Mouse (Mus musculus): Measurements from ENCODE around the gene Rnf208. TPM values are rescaled to one million over a fixed set of nuclear protein-coding genes. Genes with fewer than 3 reads are reported as not detected.
A peak's percentile ranks its signal among the peaks of the same experiment; 100 is the strongest.

Gene Rnf208
- polyA plus RNA-seq, 2 experiments = 13.0 to 14.8 TPM

GRCm38 (mm10) chr2:25196172-25196954 is 45.7 kb upstream of the Rnf208 start, which contains the start of gene Tor4a:
TSS of gene Tor4a (minus strand) at chr2:25196886.
- Histone ChIP-seq H3K4me3 (replicated peaks; ENCODE audit: low read length) (peak within 1 kb of the TSS; percentile 27), H3K4me1 (ENCODE audit: control insufficient read depth, insufficient read depth, low read length) (0 out of 2 replicates have a peak, but pooled peaks cover 11% of the 10 kb centered on the region), H3K9me3 (ENCODE audit: control insufficient read depth, low read length) (no peaks in the 10 kb centered on the region), H3K9ac (ENCODE audit: low read depth, low read length, severe bottlenecking) (no peak within 1 kb of the TSS), H3K4me2 (replicated peaks; ENCODE audit: low read depth, low read length, severe bottlenecking) (peak within 1 kb of the TSS; percentile 40), H3K27ac (replicated peaks; ENCODE audit: low read depth, low read length) (no peak within 1 kb of the TSS), H3K36me3 (ENCODE audit: control insufficient read depth, insufficient read depth, low read length) (peaks cover 27% of the 10 kb centered on the region), H3K27me3 (ENCODE audit: control insufficient read depth, insufficient read depth, low read length) (peaks cover 21% of the 10 kb centered on the region)
- ATAC-seq (ENCODE audit: low FRiP score, low read depth) = peak; percentile 49; the same call in 1 of the 2 replicates
- DNase-seq (ENCODE audit: low spot score) = peak; percentile 58
- 9% methylated on average over 8 of the region's 8 CpGs for WGBS
- no peak for TF ChIP-seq POLR2A (IDR thresholded peaks at IDR 0.05; ENCODE audit: borderline replicate concordance, extremely low read depth, insufficient read depth, insufficient read length)

- H3K4me3 ChIP-seq (replicated peaks; ENCODE audit: low read length) = no peak overlapping the region
- H3K4me2 ChIP-seq (replicated peaks; ENCODE audit: low read depth, low read length, severe bottlenecking) = no peak overlapping the region
Measured at GRCm38 (mm10) chr2:25197191-25197590, 44.9 kb upstream of the Rnf208 start.

GRCm38 (mm10) chr2:25197946-25198345 is 44.1 kb upstream of the Rnf208 start:
- H3K4me1 ChIP-seq (ENCODE audit: control insufficient read depth, insufficient read depth, low read length) = 0 out of 2 replicates have a peak, but pooled peaks cover 11% of the 10 kb centered on the region
- H3K4me2 ChIP-seq (replicated peaks; ENCODE audit: low read depth, low read length, severe bottlenecking) = no peak overlapping the region
- peaks cover 41% of the 10 kb centered on the region for H3K36me3 ChIP-seq (ENCODE audit: control insufficient read depth, insufficient read depth, low read length)
- TF ChIP-seq POLR2A (IDR thresholded peaks at IDR 0.05; ENCODE audit: borderline replicate concordance, extremely low read depth, insufficient read depth, insufficient read length) = no peak
- DNase-seq (ENCODE audit: low spot score) = no peak
- peaks cover 21% of the 10 kb centered on the region for H3K27me3 ChIP-seq (ENCODE audit: control insufficient read depth, insufficient read depth, low read length)
- H3K9me3 ChIP-seq (ENCODE audit: control insufficient read depth, low read length) = no peaks in the 10 kb centered on the region
- no peak overlapping the region for H3K27ac ChIP-seq (replicated peaks; ENCODE audit: low read depth, low read length)
- no peak overlapping the region for H3K4me3 ChIP-seq (replicated peaks; ENCODE audit: low read length)
- ATAC-seq (ENCODE audit: low FRiP score, low read depth) = no peak
- H3K9ac ChIP-seq (ENCODE audit: low read depth, low read length, severe bottlenecking) = no peak overlapping the region

More at GRCm38 (mm10) chr2:25197191-25197590, 44.9 kb upstream of the Rnf208 start:
- 31% methylated on average over 2 of the region's 2 CpGs for WGBS
- ATAC-seq (ENCODE audit: low FRiP score, low read depth) = no peak
- 0 out of 2 replicates have a peak, but pooled peaks cover 11% of the 10 kb centered on the region for H3K4me1 ChIP-seq (ENCODE audit: control insufficient read depth, insufficient read depth, low read length)
- peaks cover 21% of the 10 kb centered on the region for H3K27me3 ChIP-seq (ENCODE audit: control insufficient read depth, insufficient read depth, low read length)
- H3K9me3 ChIP-seq (ENCODE audit: control insufficient read depth, low read length) = no peaks in the 10 kb centered on the region
- no peak overlapping the region for H3K27ac ChIP-seq (replicated peaks; ENCODE audit: low read depth, low read length)
- H3K9ac ChIP-seq (ENCODE audit: low read depth, low read length, severe bottlenecking) = no peak overlapping the region
- DNase-seq (ENCODE audit: low spot score) = no peak
- no peak for TF ChIP-seq POLR2A (IDR thresholded peaks at IDR 0.05; ENCODE audit: borderline replicate concordance, extremely low read depth, insufficient read depth, insufficient read length)
- H3K36me3 ChIP-seq (ENCODE audit: control insufficient read depth, insufficient read depth, low read length) = peaks cover 34% of the 10 kb centered on the region

- Histone ChIP-seq H3K4me2 (replicated peaks; ENCODE audit: low read depth, low read length, severe bottlenecking) (no peak overlapping the region), H3K9me3 (ENCODE audit: control insufficient read depth, low read length) (no peaks in the 10 kb centered on the region), H3K4me3 (replicated peaks; ENCODE audit: low read length) (no peak overlapping the region), H3K4me1 (ENCODE audit: control insufficient read depth, insufficient read depth, low read length) (0 out of 2 replicates have a peak, but pooled peaks cover 5% of the 10 kb centered on the region), H3K27me3 (ENCODE audit: control insufficient read depth, insufficient read depth, low read length) (peaks cover 11% of the 10 kb centered on the region; the same call in 1 of the 2 replicates), H3K36me3 (ENCODE audit: control insufficient read depth, insufficient read depth, low read length) (peaks cover 68% of the 10 kb centered on the region), H3K9ac (ENCODE audit: low read depth, low read length, severe bottlenecking) (no peak overlapping the region), H3K27ac (replicated peaks; ENCODE audit: low read depth, low read length) (no peak overlapping the region)
- no peak for DNase-seq (ENCODE audit: low spot score)
- no peak for ATAC-seq (ENCODE audit: low FRiP score, low read depth)
- 100% methylated on average over 2 of the region's 2 CpGs for WGBS
- no peak for TF ChIP-seq POLR2A (IDR thresholded peaks at IDR 0.05; ENCODE audit: borderline replicate concordance, extremely low read depth, insufficient read depth, insufficient read length)
Measured at GRCm38 (mm10) chr2:25200631-25201030, 41.4 kb upstream of the Rnf208 start.

GRCm38 (mm10) chr2:25203631-25204214 is 38.3 kb upstream of the Rnf208 start:
- DNase-seq (ENCODE audit: low spot score) (no peak), ATAC-seq (ENCODE audit: low FRiP score, low read depth) (no peak)

More at GRCm38 (mm10) chr2:25203631-25204214, 38.3 kb upstream of the Rnf208 start:
- Histone ChIP-seq H3K36me3 (ENCODE audit: control insufficient read depth, insufficient read depth, low read length) (peaks cover 93% of the 10 kb centered on the region), H3K4me3 (replicated peaks; ENCODE audit: low read length) (no peak overlapping the region), H3K4me1 (ENCODE audit: control insufficient read depth, insufficient read depth, low read length) (no peaks in the 10 kb centered on the region), H3K27ac (replicated peaks; ENCODE audit: low read depth, low read length) (no peak overlapping the region), H3K9me3 (ENCODE audit: control insufficient read depth, low read length) (no peaks in the 10 kb centered on the region), H3K9ac (ENCODE audit: low read depth, low read length, severe bottlenecking) (no peak overlapping the region), H3K4me2 (replicated peaks; ENCODE audit: low read depth, low read length, severe bottlenecking) (no peak overlapping the region), H3K27me3 (ENCODE audit: control insufficient read depth, insufficient read depth, low read length) (no peaks in the 10 kb centered on the region)
- TF ChIP-seq POLR2A (IDR thresholded peaks at IDR 0.05; ENCODE audit: borderline replicate concordance, extremely low read depth, insufficient read depth, insufficient read length) = no peak
- WGBS = 73% methylated on average over 4 of the region's 4 CpGs

Data from limb, embryonic 14.5 days (tissue).